Mouse (Mus musculus): ENCODE measurements around the gene Zfp493. TPM values are rescaled to one million over a fixed set of nuclear protein-coding genes. Genes with fewer than 3 reads are reported as not detected.

The Zfp493 gene
- 2.4 and 2.8 TPM in 2 replicates for polyA plus RNA-seq (2015; fragmentation: Nextera tagmentation; extraction: Ambion mirVana)

GRCm38 (mm10) chr13:67779265-67780221, at the start of gene Zfp493:
Gene Zfp493 (plus strand): TSS chr13:67779693.

GRCm38 (mm10) chr13:67754333-67755306, 24.9 kb upstream of the Zfp493 start, which contains the start of gene Zfp85:
Gene Zfp85 (minus strand): TSS chr13:67755228.

DNA sequence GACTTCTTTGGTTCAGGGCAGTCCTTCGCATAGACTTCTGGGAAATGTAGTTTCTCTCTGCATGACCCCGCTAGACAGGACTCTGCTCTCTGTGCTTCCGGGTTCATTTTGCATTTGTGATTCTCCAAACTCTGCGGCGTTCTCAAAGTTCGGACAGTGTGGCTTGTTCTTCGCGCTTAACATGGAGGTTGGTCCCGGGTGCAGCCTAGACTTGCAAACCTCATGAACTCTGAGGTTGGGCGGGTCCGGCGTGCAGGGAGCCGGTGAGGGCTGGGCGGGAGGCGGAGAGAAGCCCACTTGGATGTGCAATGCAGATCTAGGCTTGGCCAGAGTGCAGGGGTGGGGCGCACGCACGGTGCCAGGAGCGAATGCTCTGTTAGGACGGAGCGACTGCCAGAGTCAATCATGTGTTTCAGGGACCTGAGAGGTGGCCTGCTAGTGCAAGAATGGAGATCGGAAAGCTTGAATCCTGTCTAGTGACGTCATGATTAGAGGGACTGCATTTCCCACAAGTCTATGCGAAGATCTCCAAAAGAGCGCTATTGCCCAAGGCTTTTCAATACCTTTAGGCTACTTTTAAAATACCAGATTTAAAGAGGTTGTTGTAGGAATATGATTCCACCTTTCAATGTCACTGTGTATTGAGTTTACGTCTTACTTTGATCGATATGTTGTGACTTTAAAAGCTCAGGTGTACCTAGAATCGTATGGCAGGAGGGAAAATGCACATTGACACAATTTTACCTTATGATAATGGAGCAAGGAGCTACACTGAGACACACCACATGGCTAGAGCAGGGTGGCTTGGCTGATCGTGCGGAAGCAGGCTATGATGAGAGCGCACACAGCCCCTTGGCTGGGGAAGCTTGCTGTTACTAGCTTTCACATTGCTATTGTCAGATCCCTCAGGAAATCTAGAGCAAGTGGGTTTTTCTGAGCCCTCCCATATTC, 34.5 kb downstream of the Zfp493 start, which contains the start of gene Zfp273:
Zfp273 (plus strand) TSS at position 31 of the 951 bp plus-strand sequence.

DNA sequence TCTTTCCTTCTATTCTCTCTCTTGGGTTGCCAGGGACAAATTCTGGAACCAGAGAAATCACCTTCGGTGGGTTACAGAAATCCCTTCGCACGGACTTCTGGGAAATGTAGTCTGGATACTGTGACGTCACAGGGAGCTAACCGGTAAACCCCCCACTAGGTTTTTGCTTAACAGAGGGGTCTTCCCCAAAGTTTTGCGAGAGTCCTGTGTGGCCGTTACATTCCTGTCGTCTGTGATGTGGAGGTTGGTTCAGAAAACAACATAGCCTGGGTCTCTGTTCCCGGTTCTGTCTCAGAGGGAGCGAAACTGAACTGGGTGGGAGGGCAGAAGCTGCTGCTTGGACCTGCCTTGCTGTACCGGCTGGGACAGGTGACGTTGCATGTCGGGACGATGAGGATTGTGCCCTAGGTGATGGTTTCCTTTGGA, 51.4 kb downstream of the Zfp493 start, which contains the start of gene Gm10037:
Gm10037 (plus strand) TSS at position 196 of the 426 bp plus-strand sequence.

Other genes starting within 250 kb of the Zfp493 start
- gene Zfp748, start 225.9 kb upstream of the Zfp493 start, polyA plus RNA-seq (2015; fragmentation: Nextera tagmentation; extraction: Ambion mirVana): 7.8 and 9.3 TPM in 2 replicates
- gene Zfp729b, start 170.0 kb upstream of the Zfp493 start, polyA plus RNA-seq (2015; fragmentation: Nextera tagmentation; extraction: Ambion mirVana): 3.7 and 4.0 TPM in 2 replicates
- not detected in 2 replicates for gene Gm49345, start 141.9 kb upstream of the Zfp493 start, polyA plus RNA-seq (2015; fragmentation: Nextera tagmentation; extraction: Ambion mirVana)
- gene Zfp729a, start 141.9 kb upstream of the Zfp493 start, polyA plus RNA-seq (2015; fragmentation: Nextera tagmentation; extraction: Ambion mirVana): 1.4 and 1.7 TPM in 2 replicates
- gene Zfp738, start 92.6 kb upstream of the Zfp493 start, polyA plus RNA-seq (2015; fragmentation: Nextera tagmentation; extraction: Ambion mirVana): 10.0 and 10.3 TPM in 2 replicates
- gene Zfp65, start 50.5 kb upstream of the Zfp493 start, polyA plus RNA-seq (2015; fragmentation: Nextera tagmentation; extraction: Ambion mirVana): 3.7 and 5.6 TPM in 2 replicates
- 6.7 and 9.9 TPM in 2 replicates for gene Zfp85, start 24.5 kb upstream of the Zfp493 start, polyA plus RNA-seq (2015; fragmentation: Nextera tagmentation; extraction: Ambion mirVana)
- gene Zfp273, start 34.0 kb downstream of the Zfp493 start, polyA plus RNA-seq (2015; fragmentation: Nextera tagmentation; extraction: Ambion mirVana): 10.7 and 12.7 TPM in 2 replicates
- gene Gm10037, start 51.4 kb downstream of the Zfp493 start, polyA plus RNA-seq (2015; fragmentation: Nextera tagmentation; extraction: Ambion mirVana): 4.8 and 5.0 TPM in 2 replicates
- gene BC048507, start 83.6 kb downstream of the Zfp493 start, polyA plus RNA-seq (2015; fragmentation: Nextera tagmentation; extraction: Ambion mirVana): not detected in 2 replicates

All from adrenal gland, postnatal 0 days (tissue).